Mouse (Mus musculus) left cerebral cortex, postnatal 4 days (tissue): Measurements from ENCODE around the gene Tsr2. TPM values are rescaled to one million over a fixed set of nuclear protein-coding genes. Genes with fewer than 3 reads are reported as not detected.
A peak's percentile ranks its signal among the peaks of the same experiment; 100 is the strongest.

Source experiments
- DNase-seq: peaks from one replicate; pipeline ENCODE4 v3.0.0-alpha.2; 2022
- intact Hi-C: fragments of 180-260 bp; cut with DNase I; formaldehyde crosslinking; loops from one replicate; pipeline ENCODE4 v1.15.1; 2025
- total RNA-seq, 2 experiments: library from RNA; stranded (reverse); gene quantifications; 2 replicates each; pipeline ENCODE4 v1.2.3; 2021

The Tsr2 gene
- total RNA-seq, 2 experiments from 2014 or later: 36.7 to 38.7 TPM

GRCm38 (mm10) chrX:151046777-151047430 lies 49.4 kb downstream of the Tsr2 start:
- peak; percentile 91 for DNase-seq
- intact Hi-C loops: no loop called here

- intact Hi-C loops: no loop called here
- peak; percentile 20 for DNase-seq
These were observed 50.0 kb downstream of the Tsr2 start for GRCm38 (mm10) chrX:151046321-151046720.

- no peak for DNase-seq
- intact Hi-C loops: no loop called here
These were observed 50.5 kb downstream of the Tsr2 start, which contains the start of gene Fgd1 for GRCm38 (mm10) chrX:151045850-151046249. Fgd1 (plus strand) TSS chrX:151046150.

- intact Hi-C loops: no loop called here
- no peak for DNase-seq
These were observed 55.1 kb downstream of the Tsr2 start for GRCm38 (mm10) chrX:151041223-151041622.

Other genes with a start within 250 kb of the Tsr2 start
- gene Gnl3l, start 79.2 kb downstream of the Tsr2 start, total RNA-seq: 100 to 1,000 TPM; 174 to 191 TPM
- gene Fgd1, start 50.4 kb downstream of the Tsr2 start, total RNA-seq: 10 to 100 TPM; 49.3 to 51.2 TPM
- gene Wnk3, start 101.5 kb upstream of the Tsr2 start, total RNA-seq: 10 to 100 TPM; 60.9 to 62.2 TPM
- gene Fam120c, start 247.6 kb upstream of the Tsr2 start, total RNA-seq: 10 to 100 TPM; 31.7 to 33.0 TPM